Mouse (Mus musculus): Measurements from ENCODE around the gene Fpr2. TPM values are rescaled to one million over a fixed set of nuclear protein-coding genes. Genes with fewer than 3 reads are reported as not detected.
"Not testable (repeated sequence)": the region's sequence is repeated elsewhere in the genome, so short reads cannot be mapped to it uniquely, and the experiment has no call there.

Gene Fpr2
- 0.21 and 0.37 TPM in 2 replicates for polyA plus RNA-seq (2014; fragmentation: Nextera tagmentation; extraction: Ambion mirVana)

GRCm38 (mm10) chr17:17887774-17888248 is at the start of gene Fpr2, which contains the start of gene Fpr3:
Gene Fpr2 (plus strand): TSS chr17:17887824.
Gene Fpr3 (plus strand): TSS chr17:17887852.
- Histone ChIP-seq H3K27ac (no peak within 1 kb of the TSS), H3K36me3 (replicated peaks; ENCODE audit: control insufficient read depth, insufficient read depth) (no peaks in the 10 kb centered on the region), H3K4me3 (replicated peaks; ENCODE audit: low read length) (no peak within 1 kb of the TSS), H3K9ac (no peak within 1 kb of the TSS), H3K27me3 (ENCODE audit: control insufficient read depth, insufficient read depth, low read length) (no peaks in the 10 kb centered on the region), H3K9me3 (ENCODE audit: control insufficient read depth, low read length) (no peaks in the 10 kb centered on the region), H3K4me1 (replicated peaks; ENCODE audit: control insufficient read depth, insufficient read depth, low read length) (no peaks in the 10 kb centered on the region), H3K4me2 (replicated peaks) (no peak within 1 kb of the TSS)
- ATAC-seq (ENCODE audit: low FRiP score) (no peak), DNase-seq (ENCODE audit: low spot score) (no peak)
- WGBS = 58% methylated on average over 1 of the region's 1 CpGs

DNA sequence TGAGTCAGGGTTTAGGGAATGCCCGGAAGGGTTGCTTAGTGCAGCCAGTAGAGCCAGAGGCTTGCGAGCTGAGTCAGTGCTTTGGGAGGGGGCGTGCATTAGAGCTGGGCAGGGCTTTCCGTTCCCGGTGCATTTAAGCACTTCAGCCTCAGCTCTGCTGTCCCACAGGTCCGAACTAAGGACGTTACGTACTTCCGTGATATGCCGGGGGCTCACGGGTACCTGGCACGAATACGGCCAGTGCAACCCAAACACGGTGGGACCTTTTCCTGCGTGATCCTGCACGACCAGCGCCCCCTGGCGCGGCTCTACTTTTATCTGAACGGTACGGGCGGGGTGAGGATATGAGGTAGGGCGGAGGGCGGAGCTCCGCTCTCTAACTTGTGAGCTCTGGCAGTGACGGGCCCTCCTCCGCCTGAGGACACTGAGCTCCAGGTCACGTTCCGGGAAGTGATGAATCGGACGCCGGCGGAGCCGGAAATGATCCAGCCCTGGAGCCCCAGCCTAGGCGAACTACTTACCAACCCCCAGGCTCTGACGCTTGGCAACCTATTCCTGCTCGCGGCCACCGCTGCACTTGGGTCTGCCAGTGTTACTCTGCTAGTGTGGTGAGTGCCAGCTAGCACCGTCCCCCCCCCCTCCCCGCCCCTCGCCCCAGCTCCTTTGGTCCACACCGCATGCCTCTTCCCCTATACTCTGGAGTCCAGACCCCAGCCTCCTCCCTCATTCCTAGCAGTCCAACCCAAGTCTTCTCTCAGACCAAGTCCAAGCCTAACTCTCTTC is 49.5 kb upstream of the Fpr2 start:
- peaks cover 40% of the 10 kb centered on the region for H3K36me3 ChIP-seq (replicated peaks; ENCODE audit: control insufficient read depth, insufficient read depth)
- no peaks in the 10 kb centered on the region for H3K9me3 ChIP-seq (ENCODE audit: control insufficient read depth, low read length)
- WGBS = under 1% methylated on average over 43 of the region's 43 CpGs

GRCm38 (mm10) chr17:17839276-17839675 is 48.3 kb upstream of the Fpr2 start:
- Histone ChIP-seq H3K9me3 (ENCODE audit: control insufficient read depth, low read length) (no peaks in the 10 kb centered on the region), H3K4me2 (replicated peaks) (peak overlapping the region; percentile 72; the same call in 1 of the 2 replicates), H3K9ac (peak overlapping the region; percentile 63; the same call in 1 of the 2 replicates), H3K27me3 (ENCODE audit: control insufficient read depth, insufficient read depth, low read length) (no peaks in the 10 kb centered on the region), H3K4me3 (replicated peaks; ENCODE audit: low read length) (no peak overlapping the region), H3K27ac (no peak overlapping the region), H3K4me1 (replicated peaks; ENCODE audit: control insufficient read depth, insufficient read depth, low read length) (peaks cover 36% of the 10 kb centered on the region), H3K36me3 (replicated peaks; ENCODE audit: control insufficient read depth, insufficient read depth) (peaks cover 32% of the 10 kb centered on the region)
- 91% methylated on average over 2 of the region's 2 CpGs for WGBS
- DNase-seq (ENCODE audit: low spot score) = no peak
- ATAC-seq (ENCODE audit: low FRiP score) = no peak

More for the DNA sequence above, 49.5 kb upstream of the Fpr2 start:
- DNase-seq (ENCODE audit: low spot score) (peak; percentile 91), ATAC-seq (ENCODE audit: low FRiP score) (peak; percentile 97)
- Histone ChIP-seq H3K9ac (peak overlapping the region; percentile 63), H3K4me2 (replicated peaks) (peak overlapping the region; percentile 72), H3K27me3 (ENCODE audit: control insufficient read depth, insufficient read depth, low read length) (no peaks in the 10 kb centered on the region), H3K27ac (peak overlapping the region; percentile 84), H3K4me3 (replicated peaks; ENCODE audit: low read length) (peak overlapping the region; percentile 37), H3K4me1 (replicated peaks; ENCODE audit: control insufficient read depth, insufficient read depth, low read length) (peaks cover 45% of the 10 kb centered on the region)

DNA sequence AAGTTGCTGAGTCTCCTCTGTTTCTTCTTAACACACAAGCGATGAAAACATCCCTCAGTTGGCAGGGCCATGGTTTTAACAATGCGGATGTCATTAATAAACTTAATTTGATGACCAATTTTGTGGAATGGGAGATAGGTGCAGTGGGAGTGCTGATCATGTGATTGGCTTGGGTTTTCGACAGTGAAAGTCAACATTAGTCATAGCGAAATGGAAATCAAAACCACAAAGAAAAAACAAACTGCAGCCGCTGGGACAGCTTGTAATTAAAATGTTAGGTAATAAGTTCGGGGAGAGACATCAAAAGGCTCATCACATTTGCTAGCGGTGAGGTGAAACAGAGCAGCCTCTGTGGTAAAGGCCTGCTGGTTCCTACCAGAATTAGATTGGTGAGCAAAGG is 46.8 kb upstream of the Fpr2 start:
- ATAC-seq (ENCODE audit: low FRiP score) (no peak), DNase-seq (ENCODE audit: low spot score) (no peak)
- no peak overlapping the region for H3K4me2 ChIP-seq (replicated peaks)
- H3K36me3 ChIP-seq (replicated peaks; ENCODE audit: control insufficient read depth, insufficient read depth) = peaks cover 32% of the 10 kb centered on the region
- no peaks in the 10 kb centered on the region for H3K9me3 ChIP-seq (ENCODE audit: control insufficient read depth, low read length)
- no peaks in the 10 kb centered on the region for H3K27me3 ChIP-seq (ENCODE audit: control insufficient read depth, insufficient read depth, low read length)
- H3K4me3 ChIP-seq (replicated peaks; ENCODE audit: low read length) = no peak overlapping the region
- peaks cover 25% of the 10 kb centered on the region for H3K4me1 ChIP-seq (replicated peaks; ENCODE audit: control insufficient read depth, insufficient read depth, low read length)
- H3K27ac ChIP-seq = no peak overlapping the region
- 90% methylated on average over 7 of the region's 7 CpGs for WGBS
- H3K9ac ChIP-seq = no peak overlapping the region

DNA sequence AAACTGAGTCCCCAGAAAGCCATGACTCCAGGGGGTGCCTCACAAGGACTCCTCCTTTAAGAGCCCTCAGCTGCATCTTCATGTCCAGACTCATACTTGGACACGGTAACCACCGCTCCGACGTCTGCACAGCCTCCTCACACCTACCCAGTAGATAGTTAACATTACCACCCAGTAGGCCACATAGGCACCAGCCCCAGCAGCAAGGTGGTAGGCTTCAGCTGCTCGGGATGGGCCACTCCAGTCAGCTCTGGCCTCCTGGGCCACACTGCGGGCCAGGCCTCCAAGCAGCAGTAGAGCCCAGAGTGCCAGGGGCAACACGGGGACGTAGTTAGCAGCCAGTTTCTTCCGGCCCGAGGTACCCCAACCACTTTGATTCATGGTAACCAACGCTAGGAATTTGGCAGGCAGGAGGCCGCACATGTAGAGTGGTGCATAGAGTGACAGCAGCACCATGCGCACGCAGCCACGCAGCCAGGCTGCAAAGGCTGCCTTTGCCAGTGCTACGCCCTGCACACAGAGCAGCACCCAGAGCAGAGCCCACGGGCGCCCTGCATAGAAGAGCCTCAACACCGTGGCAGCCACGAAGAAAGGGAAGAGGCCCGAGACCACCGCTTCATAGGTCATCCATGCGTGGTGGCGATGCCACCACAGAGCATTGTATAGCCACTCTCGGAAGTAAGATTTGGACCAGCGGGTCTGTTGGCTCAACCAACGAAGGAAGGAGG is 43.9 kb upstream of the Fpr2 start:
- Histone ChIP-seq H3K4me1 (replicated peaks; ENCODE audit: control insufficient read depth, insufficient read depth, low read length) (peaks cover 9% of the 10 kb centered on the region; the same call in 1 of the 2 replicates), H3K27ac (no peak overlapping the region), H3K9ac (no peak overlapping the region), H3K36me3 (replicated peaks; ENCODE audit: control insufficient read depth, insufficient read depth) (peaks cover 26% of the 10 kb centered on the region), H3K9me3 (ENCODE audit: control insufficient read depth, low read length) (no peaks in the 10 kb centered on the region), H3K4me2 (replicated peaks) (no peak overlapping the region), H3K27me3 (ENCODE audit: control insufficient read depth, insufficient read depth, low read length) (no peaks in the 10 kb centered on the region), H3K4me3 (replicated peaks; ENCODE audit: low read length) (no peak overlapping the region)
- DNase-seq (ENCODE audit: low spot score) = no peak
- peak; percentile 43; the same call in 1 of the 2 replicates for ATAC-seq (ENCODE audit: low FRiP score)
- 75% methylated on average over 27 of the region's 27 CpGs for WGBS

GRCm38 (mm10) chr17:17844606-17845005 is 43.0 kb upstream of the Fpr2 start:
- not testable (repeated sequence) for H3K27ac ChIP-seq; ATAC-seq (ENCODE audit: low FRiP score); H3K4me2 ChIP-seq (replicated peaks); H3K4me3 ChIP-seq (replicated peaks; ENCODE audit: low read length); H3K9ac ChIP-seq; DNase-seq (ENCODE audit: low spot score); H3K4me1 ChIP-seq (replicated peaks; ENCODE audit: control insufficient read depth, insufficient read depth, low read length); H3K27me3 ChIP-seq (ENCODE audit: control insufficient read depth, insufficient read depth, low read length); H3K9me3 ChIP-seq (ENCODE audit: control insufficient read depth, low read length)
- H3K36me3 ChIP-seq (replicated peaks; ENCODE audit: control insufficient read depth, insufficient read depth) = peaks cover 23% of the 10 kb centered on the region
- WGBS = 82% methylated on average over 3 of the region's 3 CpGs

DNA sequence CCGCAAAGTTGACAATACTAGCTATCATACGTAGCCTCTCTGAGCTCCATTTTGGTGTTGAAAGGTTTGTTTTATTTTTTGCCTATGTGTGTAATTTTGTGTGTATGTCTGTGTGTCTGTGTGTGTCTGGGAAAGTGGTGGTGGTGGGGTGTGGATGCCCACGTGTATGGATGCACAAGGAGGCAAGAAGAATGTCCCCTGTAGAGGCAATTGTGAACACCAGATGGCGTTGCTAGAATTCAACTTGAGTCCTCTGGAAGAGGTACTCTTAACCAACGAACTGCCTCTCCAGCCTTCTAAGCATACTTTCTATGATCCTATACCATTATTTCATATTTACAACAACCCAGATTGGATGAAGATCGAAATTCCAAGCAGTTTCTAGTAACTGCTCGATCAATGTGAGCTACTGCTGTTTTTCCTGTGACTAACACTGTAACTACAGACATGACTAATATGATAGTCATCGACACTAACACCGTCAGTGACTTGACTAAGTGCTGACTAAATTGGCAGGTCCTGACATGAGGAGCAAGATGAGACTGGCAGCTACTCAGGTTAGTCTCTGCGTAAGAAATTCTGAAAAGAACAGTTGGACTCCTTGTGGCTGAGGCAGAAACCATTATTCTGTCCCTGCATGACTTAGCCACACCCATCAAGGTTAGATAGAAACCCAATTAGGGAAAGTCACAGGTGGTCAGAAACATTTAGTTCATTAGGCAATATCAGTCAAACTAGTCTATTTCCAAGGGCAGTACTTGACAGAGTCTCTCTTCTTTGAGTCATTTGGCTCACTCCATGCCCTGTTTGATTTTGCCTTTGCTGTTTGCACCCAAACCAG is 42.2 kb upstream of the Fpr2 start:
- Histone ChIP-seq H3K4me2 (replicated peaks) (no peak overlapping the region), H3K9ac (no peak overlapping the region), H3K4me3 (replicated peaks; ENCODE audit: low read length) (no peak overlapping the region), H3K27ac (no peak overlapping the region), H3K9me3 (ENCODE audit: control insufficient read depth, low read length) (no peaks in the 10 kb centered on the region), H3K36me3 (replicated peaks; ENCODE audit: control insufficient read depth, insufficient read depth) (peaks cover 15% of the 10 kb centered on the region), H3K27me3 (ENCODE audit: control insufficient read depth, insufficient read depth, low read length) (no peaks in the 10 kb centered on the region), H3K4me1 (replicated peaks; ENCODE audit: control insufficient read depth, insufficient read depth, low read length) (no peaks in the 10 kb centered on the region)
- ATAC-seq (ENCODE audit: low FRiP score) (no peak), DNase-seq (ENCODE audit: low spot score) (no peak)
- WGBS = 71% methylated on average over 10 of the region's 10 CpGs

DNA sequence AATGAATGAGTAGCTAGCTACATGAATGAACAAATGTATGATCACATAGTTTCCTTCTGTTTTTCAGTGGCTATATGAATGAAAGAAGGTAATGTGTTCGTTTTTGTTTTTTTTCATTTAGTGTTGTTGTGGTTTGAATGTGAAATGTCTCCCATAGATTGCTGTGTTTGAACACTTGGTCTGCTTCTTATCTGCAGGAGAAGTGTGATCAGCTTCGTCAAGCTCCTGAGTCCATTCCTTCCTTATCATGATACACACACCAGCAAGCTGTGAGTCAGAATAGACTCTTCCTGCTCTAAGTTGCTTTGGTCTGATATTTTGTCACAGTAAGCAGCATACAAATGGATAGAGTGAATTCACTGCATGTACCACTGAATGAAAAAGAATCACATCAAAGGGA is 38.6 kb upstream of the Fpr2 start:
- WGBS = 88% methylated on average over 2 of the region's 2 CpGs
- no peak overlapping the region for H3K4me3 ChIP-seq (replicated peaks; ENCODE audit: low read length)
- H3K36me3 ChIP-seq (replicated peaks; ENCODE audit: control insufficient read depth, insufficient read depth) = no peaks in the 10 kb centered on the region
- no peaks in the 10 kb centered on the region for H3K4me1 ChIP-seq (replicated peaks; ENCODE audit: control insufficient read depth, insufficient read depth, low read length)
- DNase-seq (ENCODE audit: low spot score) = no peak
- H3K27me3 ChIP-seq (ENCODE audit: control insufficient read depth, insufficient read depth, low read length) = no peaks in the 10 kb centered on the region
- H3K9ac ChIP-seq = no peak overlapping the region
- H3K9me3 ChIP-seq (ENCODE audit: control insufficient read depth, low read length) = no peaks in the 10 kb centered on the region
- H3K4me2 ChIP-seq (replicated peaks) = no peak overlapping the region
- H3K27ac ChIP-seq = no peak overlapping the region
- no peak for ATAC-seq (ENCODE audit: low FRiP score)
